Mouse (Mus musculus) forebrain, embryonic 13.5 days (tissue): Measurements from ENCODE around the gene Ntrk3. TPM values are rescaled to one million over a fixed set of nuclear protein-coding genes. Genes with fewer than 3 reads are reported as not detected.
A peak's percentile ranks its signal among the peaks of the same experiment; 100 is the strongest.

ENCODE experiments used
- ATAC-seq: fragments of 200-750 bp; cut with Nextera tagmentation; 2 replicates; pipeline ENCODE4 v1.8.0; 2017
- H3K27ac ChIP-seq: fragments of 300-500 bp; sonication (generic); 2 replicates; pipeline ENCODE4 v1.5.1; 2015; ENCODE audit warnings: inconsistent platforms, mild to moderate bottlenecking, moderate library complexity
- H3K27me3 ChIP-seq: fragments of 300-500 bp; sonication (generic); 2 replicates; pipeline ENCODE4 v1.6.1; 2015; ENCODE audit warnings: mild to moderate bottlenecking, inconsistent platforms
- H3K36me3 ChIP-seq: fragments of 300-500 bp; sonication (generic); 2 replicates; pipeline ENCODE4 v1.6.1; 2015; ENCODE audit warnings: mild to moderate bottlenecking, inconsistent platforms; ENCODE audit not compliant: poor library complexity, severe bottlenecking
- H3K4me1 ChIP-seq: fragments of 300-500 bp; sonication (generic); 2 replicates; pipeline ENCODE4 v1.6.1; 2015; ENCODE audit warnings: inconsistent platforms
- H3K4me2 ChIP-seq: fragments of 300-500 bp; sonication (generic); 2 replicates; pipeline ENCODE4 v1.6.1; 2015; ENCODE audit warnings: inconsistent platforms, mild to moderate bottlenecking, moderate library complexity
- H3K4me3 ChIP-seq: fragments of 300-500 bp; sonication (generic); 2 replicates; pipeline ENCODE4 v1.5.1; 2015; ENCODE audit warnings: mild to moderate bottlenecking, inconsistent platforms
- H3K9ac ChIP-seq: fragments of 300-500 bp; sonication (generic); 2 replicates; pipeline ENCODE4 v1.6.1; 2015; ENCODE audit warnings: mild to moderate bottlenecking, inconsistent platforms
- H3K9me3 ChIP-seq: fragments of 300-500 bp; sonication (generic); replicated peaks from 2 replicates; pipeline ENCODE4 v1.6.1; 2016; ENCODE audit warnings: inconsistent platforms
- WGBS: fragments of 180-500 bp; shearing (Covaris S2); methylation state at CpG from one replicate; pipeline ENCODE4 v1.1.7; 2015; 5-methylcytosine and 5-hydroxymethylcytosine counted together
- polyA plus RNA-seq: library from polyadenylated mRNA; unstranded; fragments of >200 nt; fragmentation: Nextera tagmentation; extraction: Ambion mirVana; gene quantifications from 2 replicates; pipeline ENCODE4 v1.2.1, GENCODE M21; 2015

Gene Ntrk3
- polyA plus RNA-seq, 1 experiment from 2014 or later: 16.6 TPM

GRCm38 (mm10) chr7:78267461-78268007 is 470.3 kb downstream of the Ntrk3 start:
- no peak overlapping the region for H3K4me2 ChIP-seq
- no peaks in the 10 kb centered on the region for H3K36me3 ChIP-seq
- no peaks in the 10 kb centered on the region for H3K27me3 ChIP-seq
- no peak overlapping the region for H3K9ac ChIP-seq
- 20% methylated on average over 1 of the region's 1 CpGs for WGBS
- ATAC-seq: peak; percentile 77; the same call in 1 of the 2 replicates
- H3K4me3 ChIP-seq: no peak overlapping the region
- 0 out of 2 replicates have a peak, but pooled peaks cover 2% of the 10 kb centered on the region for H3K4me1 ChIP-seq
- H3K9me3 ChIP-seq: no peaks in the 10 kb centered on the region
- H3K27ac ChIP-seq: no peak overlapping the region

DNA sequence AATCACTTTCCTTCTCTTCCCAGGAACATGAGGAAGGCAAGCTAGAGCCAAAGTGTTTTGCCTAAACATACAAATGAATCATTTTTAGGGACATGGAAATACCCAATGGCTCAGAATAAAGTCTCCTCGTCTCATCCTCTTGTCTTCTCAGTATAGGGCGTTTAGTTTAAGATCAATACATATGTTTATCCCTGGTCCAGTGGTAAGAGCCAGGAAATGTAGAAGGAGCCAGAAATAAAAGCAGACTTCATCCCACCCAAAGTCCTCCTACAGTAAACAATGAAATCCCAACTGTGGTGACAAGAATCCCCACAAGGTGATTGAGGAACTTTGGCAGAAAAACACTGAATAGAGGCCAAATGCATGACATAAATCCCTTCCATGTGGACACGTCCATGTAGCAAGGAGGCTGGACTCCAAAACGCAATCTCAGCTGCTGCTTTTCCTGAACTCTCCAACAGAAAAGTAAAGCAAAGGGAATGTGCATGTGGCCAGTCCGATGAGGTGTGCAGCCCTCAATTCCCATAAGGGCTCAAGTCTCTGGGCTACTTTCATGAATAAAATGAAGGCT is 473.3 kb downstream of the Ntrk3 start:
- no peaks in the 10 kb centered on the region for H3K9me3 ChIP-seq
- 72% methylated on average over 5 of the region's 5 CpGs for WGBS
- no peak overlapping the region for H3K4me2 ChIP-seq
- H3K27ac ChIP-seq: no peak overlapping the region
- no peaks in the 10 kb centered on the region for H3K36me3 ChIP-seq
- H3K27me3 ChIP-seq: no peaks in the 10 kb centered on the region
- ATAC-seq: no peak
- no peak overlapping the region for H3K9ac ChIP-seq
- peaks cover 12% of the 10 kb centered on the region for H3K4me1 ChIP-seq
- H3K4me3 ChIP-seq: no peak overlapping the region

DNA sequence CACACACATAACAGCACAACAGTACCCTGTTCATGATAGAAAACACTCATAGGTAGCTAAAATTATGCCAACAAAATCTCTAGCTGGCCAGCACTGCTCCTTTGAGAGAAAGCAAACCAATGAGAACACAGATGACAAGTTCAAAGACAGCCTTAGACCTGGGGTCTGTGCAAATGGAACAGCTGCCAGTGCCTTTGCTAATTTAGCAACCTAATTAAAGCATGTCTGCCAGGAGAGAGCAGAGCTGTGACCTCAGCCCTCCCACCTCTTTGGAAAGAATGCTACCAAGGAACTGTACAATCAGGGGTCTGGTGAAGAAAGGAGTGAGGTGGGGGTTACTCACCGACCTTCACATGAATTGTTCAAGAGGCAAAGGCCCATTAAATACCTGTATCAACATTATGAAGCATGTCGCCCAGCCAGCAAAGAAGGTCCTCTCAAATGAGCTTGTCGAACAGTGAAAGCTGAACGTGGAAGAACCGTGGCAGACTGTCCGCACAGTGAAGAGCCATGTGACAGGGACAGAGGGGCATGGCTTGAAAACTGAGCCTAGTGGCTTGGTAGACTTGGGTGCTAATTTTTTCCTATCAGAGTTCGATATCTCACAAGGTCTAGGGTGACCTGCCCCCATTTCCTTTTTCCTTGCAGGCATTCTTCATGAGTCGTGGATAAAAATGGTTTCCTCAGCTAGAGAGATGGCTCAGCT is 476.2 kb downstream of the Ntrk3 start:
- no peaks in the 10 kb centered on the region for H3K36me3 ChIP-seq
- WGBS: 36% methylated on average over 8 of the region's 8 CpGs
- no peak overlapping the region for H3K4me3 ChIP-seq
- peak; percentile 86 for ATAC-seq
- no peak overlapping the region for H3K9ac ChIP-seq
- peak overlapping the region; percentile 36; the same call in 1 of the 2 replicates for H3K27ac ChIP-seq
- no peaks in the 10 kb centered on the region for H3K27me3 ChIP-seq
- no peaks in the 10 kb centered on the region for H3K9me3 ChIP-seq
- no peak overlapping the region for H3K4me2 ChIP-seq
- H3K4me1 ChIP-seq: peaks cover 10% of the 10 kb centered on the region

DNA sequence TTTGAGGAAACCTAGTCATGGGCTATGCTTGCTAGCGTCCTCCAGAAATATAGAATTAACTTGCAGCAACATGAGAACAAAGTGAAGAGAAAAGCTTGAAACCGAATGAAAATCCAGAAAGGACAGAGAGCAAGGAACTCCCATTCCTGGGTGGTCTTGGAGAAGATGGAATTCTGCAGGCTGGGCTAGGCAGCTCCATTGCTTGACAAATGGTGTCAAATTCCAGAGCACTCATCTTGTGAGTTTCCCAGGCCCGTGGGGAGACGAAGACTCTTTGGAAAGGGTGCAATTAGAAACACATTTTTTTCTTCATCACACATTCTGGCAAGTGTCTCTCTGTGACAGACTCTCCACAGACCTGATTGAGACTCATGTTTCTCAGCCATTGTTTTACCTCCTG is 479.7 kb downstream of the Ntrk3 start:
- WGBS: 51% methylated on average over 4 of the region's 4 CpGs
- H3K36me3 ChIP-seq: no peaks in the 10 kb centered on the region
- no peaks in the 10 kb centered on the region for H3K9me3 ChIP-seq
- ATAC-seq: no peak
- no peak overlapping the region for H3K27ac ChIP-seq
- H3K9ac ChIP-seq: no peak overlapping the region
- H3K4me1 ChIP-seq: peaks cover 10% of the 10 kb centered on the region
- no peak overlapping the region for H3K4me3 ChIP-seq
- H3K4me2 ChIP-seq: no peak overlapping the region
- H3K27me3 ChIP-seq: no peaks in the 10 kb centered on the region

- Histone ChIP-seq H3K36me3 (no peaks in the 10 kb centered on the region), H3K27ac (no peak overlapping the region), H3K27me3 (no peaks in the 10 kb centered on the region), H3K9me3 (no peaks in the 10 kb centered on the region), H3K4me3 (no peak overlapping the region), H3K4me1 (no peaks in the 10 kb centered on the region), H3K9ac (no peak overlapping the region), H3K4me2 (no peak overlapping the region)
- 0 out of 2 replicates have a peak, but pooled peaks have one; percentile 10 for ATAC-seq
- WGBS: 76% methylated on average over 3 of the region's 3 CpGs
Observed at GRCm38 (mm10) chr7:78253777-78254385, 483.9 kb downstream of the Ntrk3 start.

DNA sequence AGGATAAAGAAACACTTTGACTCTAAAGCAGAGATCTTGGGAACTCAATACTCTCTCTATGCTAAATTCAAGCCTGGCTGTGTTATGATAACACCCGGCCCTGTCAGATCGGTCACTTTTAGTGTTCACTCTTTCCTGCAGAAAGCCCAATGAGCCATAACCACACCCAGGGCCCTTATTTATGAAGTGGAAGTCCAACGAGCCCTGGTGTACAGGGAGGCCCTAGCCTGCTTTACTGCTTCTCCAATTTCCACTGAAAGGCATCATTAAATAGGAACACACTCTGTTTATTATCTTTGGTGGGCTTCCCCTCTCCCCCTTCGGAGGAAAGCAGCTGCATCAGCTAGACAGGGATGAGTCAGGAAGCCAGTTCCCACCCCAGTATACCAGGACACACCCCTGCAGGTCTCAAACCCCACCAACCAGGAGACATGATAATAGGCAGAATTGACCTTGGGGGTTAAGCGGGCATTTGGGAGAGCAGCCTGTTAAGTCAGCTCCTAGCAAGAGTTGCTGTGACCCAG is 489.6 kb downstream of the Ntrk3 start:
- Histone ChIP-seq H3K4me3 (no peak overlapping the region), H3K27me3 (no peaks in the 10 kb centered on the region), H3K27ac (no peak overlapping the region), H3K9me3 (no peaks in the 10 kb centered on the region), H3K4me1 (no peaks in the 10 kb centered on the region), H3K4me2 (no peak overlapping the region), H3K36me3 (peaks cover 5% of the 10 kb centered on the region; the same call in 1 of the 2 replicates), H3K9ac (no peak overlapping the region)
- 83% methylated on average over 5 of the region's 5 CpGs for WGBS
- ATAC-seq: no peak

- no peak overlapping the region for H3K4me3 ChIP-seq
- H3K4me1 ChIP-seq: no peaks in the 10 kb centered on the region; the same call in 1 of the 2 replicates
- H3K27ac ChIP-seq: no peak overlapping the region
- no peak overlapping the region for H3K4me2 ChIP-seq
- no peaks in the 10 kb centered on the region for H3K36me3 ChIP-seq
- no peaks in the 10 kb centered on the region for H3K27me3 ChIP-seq
- no peaks in the 10 kb centered on the region for H3K9me3 ChIP-seq
- no peak overlapping the region for H3K9ac ChIP-seq
- peak; percentile 81 for ATAC-seq
- WGBS: 18% methylated on average over 2 of the region's 2 CpGs
Observed at GRCm38 (mm10) chr7:78239012-78239411, 498.8 kb downstream of the Ntrk3 start.

- no peak overlapping the region for H3K27ac ChIP-seq
- H3K4me2 ChIP-seq: no peak overlapping the region
- H3K27me3 ChIP-seq: no peaks in the 10 kb centered on the region
- no peak overlapping the region for H3K4me3 ChIP-seq
- H3K9me3 ChIP-seq: no peaks in the 10 kb centered on the region
- H3K9ac ChIP-seq: no peak overlapping the region
- H3K4me1 ChIP-seq: peaks cover 12% of the 10 kb centered on the region
- no peak for ATAC-seq
- WGBS: 61% methylated on average over 6 of the region's 6 CpGs
- H3K36me3 ChIP-seq: no peaks in the 10 kb centered on the region
Observed at GRCm38 (mm10) chr7:78221668-78222067, 516.1 kb downstream of the Ntrk3 start.

DNA sequence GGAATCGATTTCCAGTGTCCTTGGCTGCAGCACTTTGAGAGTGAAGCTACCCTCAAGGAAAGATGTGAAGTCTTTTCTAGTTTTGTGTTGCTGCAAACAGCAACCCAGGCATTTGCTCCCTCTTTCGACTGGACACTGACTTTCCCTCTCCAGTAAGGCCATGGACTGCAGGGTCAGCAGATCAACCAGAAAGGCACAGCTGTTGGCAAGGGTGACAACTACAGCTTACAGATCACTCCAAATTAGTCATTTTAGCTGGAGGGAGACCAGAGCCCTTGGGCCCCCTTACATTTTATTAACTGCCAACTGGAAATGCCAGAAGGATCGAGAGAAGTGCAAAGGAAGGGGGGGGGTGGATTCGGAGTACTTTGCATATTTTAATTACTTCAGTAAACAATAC is 516.9 kb downstream of the Ntrk3 start:
- Histone ChIP-seq H3K9me3 (no peaks in the 10 kb centered on the region), H3K27ac (no peak overlapping the region), H3K4me2 (no peak overlapping the region), H3K4me1 (peaks cover 12% of the 10 kb centered on the region), H3K36me3 (no peaks in the 10 kb centered on the region), H3K27me3 (no peaks in the 10 kb centered on the region), H3K4me3 (no peak overlapping the region), H3K9ac (no peak overlapping the region)
- no peak for ATAC-seq
- 54% methylated on average over 4 of the region's 4 CpGs for WGBS

- WGBS: 14% methylated on average over 17 of the region's 17 CpGs
- Histone ChIP-seq H3K36me3 (no peaks in the 10 kb centered on the region), H3K9ac (no peak overlapping the region), H3K27me3 (no peaks in the 10 kb centered on the region), H3K4me3 (no peak overlapping the region), H3K4me1 (peaks cover 19% of the 10 kb centered on the region), H3K9me3 (no peaks in the 10 kb centered on the region), H3K27ac (peak overlapping the region; percentile 68), H3K4me2 (peak overlapping the region; percentile 40)
- ATAC-seq: peak; percentile 91
Observed at GRCm38 (mm10) chr7:78190931-78191653, 546.7 kb downstream of the Ntrk3 start.

- Histone ChIP-seq H3K36me3 (no peaks in the 10 kb centered on the region), H3K9me3 (no peaks in the 10 kb centered on the region; the same call in 1 of the 2 replicates), H3K4me1 (peaks cover 17% of the 10 kb centered on the region), H3K4me3 (no peak overlapping the region), H3K27me3 (no peaks in the 10 kb centered on the region), H3K9ac (no peak overlapping the region), H3K4me2 (no peak overlapping the region), H3K27ac (no peak overlapping the region)
- 85% methylated on average over 4 of the region's 4 CpGs for WGBS
- no peak for ATAC-seq
Observed at GRCm38 (mm10) chr7:78185578-78185977, 552.2 kb downstream of the Ntrk3 start.
